Mouse (Mus musculus): ENCODE measurements around the gene Zfp451. TPM values are rescaled to one million over a fixed set of nuclear protein-coding genes. Genes with fewer than 3 reads are reported as not detected.

Gene Zfp451
- polyA plus RNA-seq, 1 experiment: 11.3 TPM

DNA sequence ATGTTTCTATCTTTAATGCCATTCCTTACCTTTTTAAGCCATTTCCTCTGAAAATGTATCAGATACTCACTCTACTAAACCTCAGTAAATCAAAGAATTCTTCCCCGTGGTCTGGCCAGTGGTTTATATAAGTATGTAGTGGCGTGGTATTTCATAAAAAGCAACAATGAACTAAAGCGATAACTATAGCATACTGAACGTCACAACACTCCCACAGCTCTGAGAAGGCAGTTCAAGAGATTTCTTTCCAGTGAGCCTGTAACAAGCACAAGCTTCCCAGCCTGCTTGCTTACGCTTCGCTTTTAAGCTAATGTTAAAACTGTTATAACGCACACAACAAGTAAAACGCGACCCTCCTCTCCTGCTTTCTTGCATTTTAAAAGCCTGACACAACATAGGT is 42.3 kb downstream of the Zfp451 start:
- TF ChIP-seq CTCF (IDR thresholded peaks at IDR 0.05; ENCODE audit: borderline replicate concordance, control insufficient read depth, extremely low read depth, insufficient read depth, low read length, poor library complexity): no peak
- no peak for TF ChIP-seq POLR2A (IDR thresholded peaks at IDR 0.05; ENCODE audit: control insufficient read depth, extremely low read depth, insufficient read depth, low read length, poor library complexity)
- DNase-seq: no peak
- 95% methylated on average over 9 of the region's 9 CpGs for WGBS
- no peak overlapping the region for H3K27ac ChIP-seq (ENCODE audit: control insufficient read depth, insufficient read depth, low read length)
- no peaks in the 10 kb centered on the region for H3K27me3 ChIP-seq (ENCODE audit: control insufficient read depth, insufficient read depth, low read length)
- H3K4me3 ChIP-seq (ENCODE audit: control insufficient read depth, insufficient read depth, low read length): no peak overlapping the region
- peaks cover 18% of the 10 kb centered on the region for H3K36me3 ChIP-seq (ENCODE audit: control insufficient read depth, insufficient read depth, low read length)
- H3K4me1 ChIP-seq (replicated peaks; ENCODE audit: control insufficient read depth, insufficient read depth, low read length): no peaks in the 10 kb centered on the region

DNA sequence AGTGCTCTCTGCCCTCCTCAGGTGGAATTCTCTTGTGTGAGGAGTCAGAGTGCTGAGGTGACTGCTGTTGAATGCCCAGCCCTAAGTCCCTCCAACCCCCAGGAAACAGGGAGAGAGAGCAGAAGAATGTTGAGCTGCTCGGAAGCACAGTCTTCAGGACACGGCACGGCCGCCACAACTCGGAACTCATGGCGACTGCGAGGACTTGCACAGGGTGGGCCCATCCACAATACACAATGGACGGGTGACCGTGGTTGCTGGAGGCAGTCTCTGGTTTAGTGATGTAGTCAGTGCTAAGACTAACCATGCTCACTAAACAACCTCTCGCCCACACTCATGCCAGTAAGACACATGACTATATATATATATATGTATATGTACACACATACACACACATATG is 42.8 kb downstream of the Zfp451 start:
- Histone ChIP-seq H3K36me3 (ENCODE audit: control insufficient read depth, insufficient read depth, low read length) (peaks cover 18% of the 10 kb centered on the region), H3K4me1 (replicated peaks; ENCODE audit: control insufficient read depth, insufficient read depth, low read length) (no peaks in the 10 kb centered on the region), H3K4me3 (ENCODE audit: control insufficient read depth, insufficient read depth, low read length) (no peak overlapping the region), H3K27ac (ENCODE audit: control insufficient read depth, insufficient read depth, low read length) (no peak overlapping the region), H3K27me3 (ENCODE audit: control insufficient read depth, insufficient read depth, low read length) (no peaks in the 10 kb centered on the region)
- no peak for DNase-seq
- WGBS: 97% methylated on average over 10 of the region's 10 CpGs
- TF ChIP-seq POLR2A (IDR thresholded peaks at IDR 0.05; ENCODE audit: control insufficient read depth, extremely low read depth, insufficient read depth, low read length, poor library complexity) (no peak), CTCF (IDR thresholded peaks at IDR 0.05; ENCODE audit: borderline replicate concordance, control insufficient read depth, extremely low read depth, insufficient read depth, low read length, poor library complexity) (no peak)

- no peak for TF ChIP-seq POLR2A (IDR thresholded peaks at IDR 0.05; ENCODE audit: control insufficient read depth, extremely low read depth, insufficient read depth, low read length, poor library complexity)
- TF ChIP-seq CTCF (IDR thresholded peaks at IDR 0.05; ENCODE audit: borderline replicate concordance, control insufficient read depth, extremely low read depth, insufficient read depth, low read length, poor library complexity): no peak
- H3K4me1 ChIP-seq (replicated peaks; ENCODE audit: control insufficient read depth, insufficient read depth, low read length): no peaks in the 10 kb centered on the region
- no peak overlapping the region for H3K4me3 ChIP-seq (ENCODE audit: control insufficient read depth, insufficient read depth, low read length)
- H3K36me3 ChIP-seq (ENCODE audit: control insufficient read depth, insufficient read depth, low read length): peaks cover 18% of the 10 kb centered on the region
- no peak overlapping the region for H3K27ac ChIP-seq (ENCODE audit: control insufficient read depth, insufficient read depth, low read length)
- DNase-seq: no peak
- no peaks in the 10 kb centered on the region for H3K27me3 ChIP-seq (ENCODE audit: control insufficient read depth, insufficient read depth, low read length)
These were observed 45.6 kb downstream of the Zfp451 start for GRCm38 (mm10) chr1:33768827-33769226.

DNA sequence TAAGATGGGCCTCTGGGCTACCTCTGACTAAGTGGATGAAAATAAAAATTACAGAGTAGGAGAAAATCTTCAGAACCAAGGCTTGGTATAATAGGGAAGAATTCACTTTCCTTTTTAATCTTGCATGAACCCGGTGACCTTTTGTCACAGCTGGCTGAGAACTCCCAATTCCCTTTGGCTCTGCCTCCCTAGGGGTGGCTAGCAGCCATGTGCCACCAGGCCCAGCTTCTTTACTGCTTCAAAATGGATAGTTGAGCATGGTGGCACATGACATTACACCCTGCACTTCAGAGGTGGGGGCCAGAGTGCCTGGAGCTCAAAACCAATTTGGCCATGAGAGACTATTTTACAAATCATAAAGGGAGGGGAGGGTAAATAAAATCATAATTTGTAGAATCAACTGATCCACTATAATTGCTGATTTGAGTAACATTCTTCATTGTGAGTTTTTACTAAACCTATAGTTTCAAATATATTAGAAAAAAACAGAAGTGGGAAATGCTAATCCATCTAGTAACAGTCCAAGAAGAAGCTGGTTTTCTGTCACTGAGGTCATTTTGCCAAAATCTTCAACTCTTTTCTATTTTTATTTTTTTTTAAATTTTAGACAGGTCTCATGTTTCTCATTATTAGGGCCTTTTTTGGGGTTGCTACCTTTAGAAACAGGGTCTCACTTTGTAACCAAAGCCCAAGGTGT is 46.2 kb downstream of the Zfp451 start:
- 95% methylated on average over 1 of the region's 1 CpGs for WGBS
- H3K36me3 ChIP-seq (ENCODE audit: control insufficient read depth, insufficient read depth, low read length): peaks cover 18% of the 10 kb centered on the region
- no peaks in the 10 kb centered on the region for H3K27me3 ChIP-seq (ENCODE audit: control insufficient read depth, insufficient read depth, low read length)
- no peak for TF ChIP-seq CTCF (IDR thresholded peaks at IDR 0.05; ENCODE audit: borderline replicate concordance, control insufficient read depth, extremely low read depth, insufficient read depth, low read length, poor library complexity)
- TF ChIP-seq POLR2A (IDR thresholded peaks at IDR 0.05; ENCODE audit: control insufficient read depth, extremely low read depth, insufficient read depth, low read length, poor library complexity): no peak
- no peaks in the 10 kb centered on the region for H3K4me1 ChIP-seq (replicated peaks; ENCODE audit: control insufficient read depth, insufficient read depth, low read length)
- H3K4me3 ChIP-seq (ENCODE audit: control insufficient read depth, insufficient read depth, low read length): no peak overlapping the region
- no peak overlapping the region for H3K27ac ChIP-seq (ENCODE audit: control insufficient read depth, insufficient read depth, low read length)
- no peak for DNase-seq

- 96% methylated on average over 16 of the region's 16 CpGs for WGBS
- DNase-seq: no peak
These were observed 47.6 kb downstream of the Zfp451 start for GRCm38 (mm10) chr1:33766520-33767508.

GRCm38 (mm10) chr1:33765468-33766080 is 48.8 kb downstream of the Zfp451 start:
- H3K36me3 ChIP-seq (ENCODE audit: control insufficient read depth, insufficient read depth, low read length): peaks cover 4% of the 10 kb centered on the region
- WGBS: 98% methylated on average over 11 of the region's 11 CpGs
- no peak for DNase-seq
- TF ChIP-seq CTCF (IDR thresholded peaks at IDR 0.05; ENCODE audit: borderline replicate concordance, control insufficient read depth, extremely low read depth, insufficient read depth, low read length, poor library complexity): no peak
- no peak for TF ChIP-seq POLR2A (IDR thresholded peaks at IDR 0.05; ENCODE audit: control insufficient read depth, extremely low read depth, insufficient read depth, low read length, poor library complexity)
- no peak overlapping the region for H3K27ac ChIP-seq (ENCODE audit: control insufficient read depth, insufficient read depth, low read length)
- H3K4me3 ChIP-seq (ENCODE audit: control insufficient read depth, insufficient read depth, low read length): no peak overlapping the region
- no peaks in the 10 kb centered on the region for H3K27me3 ChIP-seq (ENCODE audit: control insufficient read depth, insufficient read depth, low read length)
- H3K4me1 ChIP-seq (replicated peaks; ENCODE audit: control insufficient read depth, insufficient read depth, low read length): no peaks in the 10 kb centered on the region

More at GRCm38 (mm10) chr1:33766520-33767508, 47.6 kb downstream of the Zfp451 start:
- TF ChIP-seq POLR2A (IDR thresholded peaks at IDR 0.05; ENCODE audit: control insufficient read depth, extremely low read depth, insufficient read depth, low read length, poor library complexity) (no peak), CTCF (IDR thresholded peaks at IDR 0.05; ENCODE audit: borderline replicate concordance, control insufficient read depth, extremely low read depth, insufficient read depth, low read length, poor library complexity) (no peak)
- no peaks in the 10 kb centered on the region for H3K4me1 ChIP-seq (replicated peaks; ENCODE audit: control insufficient read depth, insufficient read depth, low read length)
- no peak overlapping the region for H3K27ac ChIP-seq (ENCODE audit: control insufficient read depth, insufficient read depth, low read length)
- H3K36me3 ChIP-seq (ENCODE audit: control insufficient read depth, insufficient read depth, low read length): peaks cover 10% of the 10 kb centered on the region
- H3K27me3 ChIP-seq (ENCODE audit: control insufficient read depth, insufficient read depth, low read length): no peaks in the 10 kb centered on the region
- H3K4me3 ChIP-seq (ENCODE audit: control insufficient read depth, insufficient read depth, low read length): no peak overlapping the region
